Mouse (Mus musculus): ENCODE results near the gene Josd2. TPM values are rescaled to one million over a fixed set of nuclear protein-coding genes. Genes with fewer than 3 reads are reported as not detected.
A peak's percentile ranks its signal among the peaks of the same experiment; 100 is the strongest.

Josd2 gene
- total and polyA plus RNA-seq, 3 experiments = 33.9 to 57.7 (median 54.8) TPM

GRCm38 (mm10) chr7:44470696-44471612 lies 3.2 kb downstream of the Josd2 start (continued):
- TF ChIP-seq CHD1 (IDR thresholded peaks at IDR 0.05; ENCODE audit: low read depth, low read length) = no peak

- peaks cover 9 to 34% of the 10 kb centered on the region in 2 experiments for H3K4me1 ChIP-seq (ENCODE audit: control insufficient read depth in 1 of 2, insufficient read depth in 2 of 2)
- in situ Hi-C loops (cut with MboI; ENCODE audit: low pct_ligation_motif_present, low pct_unique_long_range_greater_than_20kb, low sequenced_read_pairs) (loop anchor here (5.0 kb wide), 1 partner anchor 70 kb away; no protein-coding TSS in a partner anchor), dilution Hi-C loops (cut with MboI; ENCODE audit: extremely low pct_ligation_motif_present, extremely low pct_unique_long_range_greater_than_20kb, low sequenced_read_pairs) (no loop called here)
- no peak for TF ChIP-seq NRF1 (IDR thresholded peaks at IDR 0.05; ENCODE audit: low read depth, low read length)
- no peak for TF ChIP-seq HCFC1 (IDR thresholded peaks at IDR 0.05; ENCODE audit: low read depth, low read length)
- no peak for TF ChIP-seq USF2 (conservative IDR thresholded peaks at IDR 0.05; ENCODE audit: low read depth, low read length)
- no peak for TF ChIP-seq MXI1 (IDR thresholded peaks at IDR 0.05; ENCODE audit: low read depth, low read length)
- DNase-seq (ENCODE audit: extremely low read depth) = no peak
- H3K4me2 ChIP-seq (ENCODE audit: insufficient read depth, low read depth, poor library complexity, severe bottlenecking) = no peak overlapping the region
- no peaks in the 10 kb centered on the region for H3K79me2 ChIP-seq (replicated peaks; ENCODE audit: control insufficient read depth, extremely low read depth, insufficient read depth, poor library complexity, severe bottlenecking)
- no peak overlapping the region for H3K4me3 ChIP-seq (replicated peaks in 1 of 3; ENCODE audit: low read depth in 2 of 3, low read length in 2 of 3, poor library complexity in 1 of 3)
- H3K9ac ChIP-seq (ENCODE audit: insufficient read depth, low read depth) = no peak overlapping the region
- peaks cover 4 to 27% of the 10 kb centered on the region in 2 experiments for H3K36me3 ChIP-seq (replicated peaks in 1 of 2; ENCODE audit: control insufficient read depth in 1 of 2, insufficient read depth in 1 of 2, low read length in 1 of 2)
- H3K27me3 ChIP-seq (replicated peaks) = peaks cover 23% of the 10 kb centered on the region
- no peak overlapping the region for H3K27ac ChIP-seq (ENCODE audit: insufficient read depth, low read depth)
- H3K9me3 ChIP-seq (replicated peaks; ENCODE audit: low read length) = no peaks in the 10 kb centered on the region
Measured at GRCm38 (mm10) chr7:44471880-44472557, 4.2 kb downstream of the Josd2 start.

GRCm38 (mm10) chr7:44472558-44472885 lies 4.7 kb downstream of the Josd2 start:
- Histone ChIP-seq H3K36me3 (replicated peaks in 1 of 2; ENCODE audit: control insufficient read depth in 1 of 2, insufficient read depth in 1 of 2, low read length in 1 of 2) (peaks cover 4 to 27% of the 10 kb centered on the region in 2 experiments), H3K79me2 (replicated peaks; ENCODE audit: control insufficient read depth, extremely low read depth, insufficient read depth, poor library complexity, severe bottlenecking) (no peaks in the 10 kb centered on the region), H3K9me3 (replicated peaks; ENCODE audit: low read length) (no peaks in the 10 kb centered on the region), H3K9ac (ENCODE audit: insufficient read depth, low read depth) (no peak overlapping the region), H3K27me3 (replicated peaks) (peaks cover 28% of the 10 kb centered on the region), H3K4me1 (ENCODE audit: control insufficient read depth in 1 of 2, insufficient read depth in 2 of 2) (peaks cover 8 to 29% of the 10 kb centered on the region in 2 experiments), H3K27ac (ENCODE audit: insufficient read depth, low read depth) (no peak overlapping the region), H3K4me3 (replicated peaks in 1 of 3; ENCODE audit: low read depth in 2 of 3, low read length in 2 of 3, poor library complexity in 1 of 3) (no peak overlapping the region), H3K4me2 (ENCODE audit: insufficient read depth, low read depth, poor library complexity, severe bottlenecking) (no peak overlapping the region)
- dilution Hi-C loops (cut with MboI; ENCODE audit: extremely low pct_ligation_motif_present, extremely low pct_unique_long_range_greater_than_20kb, low sequenced_read_pairs) = no loop called here
- no peak for DNase-seq (ENCODE audit: extremely low read depth)
- in situ Hi-C loops (cut with MboI; ENCODE audit: low pct_ligation_motif_present, low pct_unique_long_range_greater_than_20kb, low sequenced_read_pairs) = loop anchor here (5.0 kb wide), 1 partner anchor 70 kb away; no protein-coding TSS in a partner anchor
- no peak for TF ChIP-seq RCOR1 (conservative IDR thresholded peaks at IDR 0.05; ENCODE audit: low read depth, low read length)
- 0 out of 2 replicates have a peak, but pooled peaks have one; percentile 15 for TF ChIP-seq CHD2 (IDR thresholded peaks at IDR 0.05; ENCODE audit: low read length)

All from CH12.LX (cell line).